Mouse (Mus musculus) brain, embryonic 14.5 days (tissue): ENCODE results near the gene Carns1.

ENCODE experiments used
- CTCF ChIP-seq: fragments of 200-500 bp; IDR thresholded peaks from 2 replicates; pipeline ENCODE4 v1.5.1; 2012; ENCODE audit warnings: inconsistent platforms, mild to moderate bottlenecking, moderate library complexity, borderline replicate concordance; ENCODE audit not compliant: insufficient read depth, insufficient read length; ENCODE audit errors: extremely low read depth
- POLR2A ChIP-seq: fragments of 200-500 bp; IDR thresholded peaks from 2 replicates; pipeline ENCODE4 v1.6.1; 2012; ENCODE audit warnings: mild to moderate bottlenecking, inconsistent platforms, borderline replicate concordance; ENCODE audit not compliant: poor library complexity, insufficient read depth, insufficient read length, severe bottlenecking; ENCODE audit errors: extremely low read depth

GRCm38 (mm10) chr19:4196048-4196447 lies 20.8 kb upstream of the Carns1 start:
- no peak for TF ChIP-seq CTCF
- TF ChIP-seq POLR2A: no peak
